Mouse (Mus musculus) thymus, adult 18-20 months (tissue): ENCODE results near the gene Junb.

Experiments used
- DNase-seq, 2 experiments: peaks; one replicate each; pipeline ENCODE4 v3.0.0; 2022; ENCODE audit warnings: mixed read lengths in 2 of 2

Gene Junb

DNA sequence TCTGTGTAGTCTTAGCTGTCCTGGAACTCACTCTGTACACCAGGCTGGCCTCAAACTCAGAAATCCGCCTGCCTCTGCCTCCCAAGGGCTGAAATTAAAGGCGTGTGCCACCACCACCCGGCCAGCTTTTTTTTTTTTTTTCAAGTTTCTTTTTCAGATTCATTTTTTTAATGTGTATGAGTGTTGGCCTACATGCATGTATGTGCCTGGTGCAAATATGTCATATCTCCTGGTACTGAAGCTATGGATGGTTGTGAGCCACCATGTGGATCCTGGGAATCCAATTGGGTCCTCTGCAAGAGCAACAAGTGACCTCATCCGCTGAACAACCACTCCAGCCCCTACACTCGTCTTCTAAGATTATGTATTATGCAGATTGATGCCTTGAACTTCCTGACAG lies 8.9 kb upstream of the Junb start:
- no peak for DNase-seq

DNA sequence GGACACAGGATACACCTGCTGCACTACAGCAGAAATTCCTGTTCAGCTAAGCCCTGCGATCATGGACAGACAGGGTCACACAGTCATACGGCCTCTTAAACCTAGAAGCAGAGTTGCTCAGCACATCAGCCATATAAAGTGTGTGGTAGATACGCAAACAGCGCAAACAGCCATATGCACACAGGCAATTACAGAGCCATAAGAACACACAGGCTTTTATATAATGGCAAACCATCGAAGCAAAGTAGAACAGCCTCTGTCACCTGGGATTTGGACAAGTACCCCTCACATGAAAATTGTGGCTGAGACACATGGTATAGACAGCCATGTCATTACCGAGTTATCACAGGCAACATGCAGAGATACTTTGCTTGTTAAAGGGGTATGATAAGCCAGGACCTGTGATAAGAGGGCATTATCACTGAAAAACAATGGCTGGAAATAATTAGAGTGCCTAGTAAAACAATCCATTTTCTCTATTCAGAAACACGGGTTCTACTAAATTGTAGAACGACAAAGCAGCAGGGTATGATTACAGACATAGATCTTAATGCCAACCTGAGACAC lies 7.9 kb upstream of the Junb start:
- DNase-seq, result no peak

DNA sequence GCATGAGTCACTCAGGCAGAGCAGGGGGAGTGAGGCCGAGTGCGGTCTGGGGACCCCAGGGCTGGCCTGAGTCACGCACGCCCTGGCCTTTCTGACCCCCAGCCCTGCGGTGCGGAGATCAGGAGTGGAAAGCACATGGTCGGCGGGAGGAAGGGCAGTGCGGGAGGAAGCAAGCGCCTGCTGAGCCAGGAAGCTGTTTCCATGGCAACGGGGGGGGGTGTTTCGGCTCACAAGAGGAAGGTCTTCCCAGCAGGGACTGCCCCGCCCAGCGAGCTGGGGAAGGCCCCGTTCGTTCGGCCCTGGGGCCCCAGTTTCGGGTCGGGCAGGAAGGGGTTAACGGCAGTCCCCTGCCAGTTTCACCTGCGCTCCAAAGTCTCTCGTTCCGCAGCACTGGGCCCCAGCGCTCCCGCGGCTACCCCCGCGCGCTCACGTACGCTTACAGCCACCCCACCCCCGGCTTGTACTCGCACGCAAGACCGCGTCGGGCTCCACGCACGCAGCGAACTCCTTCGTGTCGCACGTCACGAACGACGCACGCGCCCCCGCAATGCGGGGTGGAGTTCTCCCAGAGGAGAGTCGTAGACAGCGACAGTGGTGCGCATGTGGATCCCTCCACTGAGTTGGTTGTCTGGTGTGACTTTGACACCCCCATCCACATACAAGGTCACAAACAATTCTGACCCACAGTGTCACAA lies 7.3 kb upstream of the Junb start:
- DNase-seq, result peak; percentile 85 to 90

DNA sequence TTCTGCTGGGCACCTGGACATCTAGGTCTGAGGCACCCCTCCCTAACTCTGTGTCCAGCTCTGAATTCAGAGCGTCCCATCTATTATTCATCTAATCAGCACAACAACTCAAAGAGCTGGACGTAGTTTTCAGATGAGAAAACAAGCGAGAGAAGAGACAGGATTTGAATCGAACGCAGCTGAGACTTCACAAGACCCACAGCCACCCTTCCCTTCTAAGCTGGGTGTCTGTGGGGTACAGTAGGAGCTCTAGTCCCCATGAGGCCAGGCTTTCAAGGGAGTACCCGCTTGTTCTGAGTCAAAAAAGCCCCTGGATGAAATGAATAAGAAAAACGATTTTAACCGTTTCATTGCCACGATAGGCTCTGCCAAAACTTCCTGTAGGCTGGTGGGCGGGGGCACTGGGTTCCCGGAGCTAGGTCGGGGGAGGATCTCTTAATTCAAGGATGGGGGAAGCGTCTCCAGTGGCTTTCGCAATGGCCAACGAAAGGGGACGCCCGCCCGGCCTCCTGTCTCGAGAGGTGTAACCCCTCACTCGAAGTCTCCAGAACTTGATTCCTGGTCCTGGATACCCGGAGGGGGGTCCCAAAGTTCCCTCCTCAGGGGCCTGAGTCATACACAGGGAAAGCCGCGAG lies 6.6 kb upstream of the Junb start:
- DNase-seq, result no peak

DNA sequence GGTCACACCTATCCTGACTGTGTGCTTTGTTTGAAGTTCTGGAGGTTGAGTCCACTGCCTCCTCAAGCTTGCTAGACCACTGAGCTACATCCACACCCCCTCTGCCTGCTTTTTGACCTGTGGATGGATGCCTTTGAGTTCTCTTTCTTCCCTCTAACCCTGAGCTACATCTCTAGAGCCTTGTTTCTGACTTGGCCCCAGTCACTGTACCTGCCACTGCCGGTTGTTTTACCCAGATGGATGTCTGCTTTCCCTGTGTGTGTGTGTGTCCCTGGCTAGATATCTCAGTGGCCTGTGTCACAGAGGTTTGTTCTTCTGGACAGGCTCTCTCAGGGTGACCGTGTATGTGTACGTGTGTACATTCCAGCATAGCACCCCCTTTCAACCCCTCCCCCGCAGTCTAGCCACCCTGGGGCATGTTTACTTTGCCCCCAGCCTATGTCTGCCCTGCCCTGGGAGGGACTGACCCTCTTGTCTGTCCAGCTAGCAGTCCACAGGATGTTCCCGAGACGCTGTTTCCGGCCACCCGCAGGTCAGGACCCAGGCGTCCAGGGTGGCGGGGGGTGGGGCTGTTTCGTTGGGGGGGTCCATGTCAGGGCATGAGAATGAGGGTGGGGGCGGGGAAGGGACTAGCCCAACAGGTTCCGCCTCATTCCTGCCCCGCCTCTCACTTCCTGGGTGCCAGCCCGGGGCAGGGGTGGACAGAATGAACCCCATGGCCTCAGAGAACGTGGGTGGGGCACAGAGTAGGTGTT lies 6.0 kb upstream of the Junb start:
- DNase-seq, result no peak

DNA sequence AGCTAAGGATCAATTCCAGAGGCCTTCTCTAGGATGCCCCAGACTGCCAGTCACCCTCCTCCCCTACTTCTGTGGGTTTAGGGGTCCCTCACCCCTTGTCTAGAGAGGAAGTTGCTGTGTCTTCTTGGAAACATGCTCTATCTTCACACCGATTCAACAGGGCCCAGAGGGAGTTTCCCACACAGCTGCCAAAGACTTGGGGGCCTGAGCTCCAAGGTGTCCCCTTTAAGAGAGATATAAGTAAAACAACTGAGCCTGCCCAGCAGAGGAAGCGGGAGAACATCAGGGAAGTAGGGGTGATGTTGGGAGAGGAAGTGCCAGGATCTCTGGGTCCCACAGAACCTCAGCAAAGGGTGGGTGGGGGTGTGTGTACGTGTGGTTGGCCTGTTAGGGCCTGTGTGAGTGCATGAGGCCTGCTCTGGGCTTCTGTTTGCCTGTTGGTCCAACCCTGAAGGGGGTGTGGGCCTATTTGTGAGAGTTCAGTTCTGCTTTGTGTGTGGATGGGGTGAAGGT lies 4.0 kb upstream of the Junb start:
- no peak for DNase-seq

DNA sequence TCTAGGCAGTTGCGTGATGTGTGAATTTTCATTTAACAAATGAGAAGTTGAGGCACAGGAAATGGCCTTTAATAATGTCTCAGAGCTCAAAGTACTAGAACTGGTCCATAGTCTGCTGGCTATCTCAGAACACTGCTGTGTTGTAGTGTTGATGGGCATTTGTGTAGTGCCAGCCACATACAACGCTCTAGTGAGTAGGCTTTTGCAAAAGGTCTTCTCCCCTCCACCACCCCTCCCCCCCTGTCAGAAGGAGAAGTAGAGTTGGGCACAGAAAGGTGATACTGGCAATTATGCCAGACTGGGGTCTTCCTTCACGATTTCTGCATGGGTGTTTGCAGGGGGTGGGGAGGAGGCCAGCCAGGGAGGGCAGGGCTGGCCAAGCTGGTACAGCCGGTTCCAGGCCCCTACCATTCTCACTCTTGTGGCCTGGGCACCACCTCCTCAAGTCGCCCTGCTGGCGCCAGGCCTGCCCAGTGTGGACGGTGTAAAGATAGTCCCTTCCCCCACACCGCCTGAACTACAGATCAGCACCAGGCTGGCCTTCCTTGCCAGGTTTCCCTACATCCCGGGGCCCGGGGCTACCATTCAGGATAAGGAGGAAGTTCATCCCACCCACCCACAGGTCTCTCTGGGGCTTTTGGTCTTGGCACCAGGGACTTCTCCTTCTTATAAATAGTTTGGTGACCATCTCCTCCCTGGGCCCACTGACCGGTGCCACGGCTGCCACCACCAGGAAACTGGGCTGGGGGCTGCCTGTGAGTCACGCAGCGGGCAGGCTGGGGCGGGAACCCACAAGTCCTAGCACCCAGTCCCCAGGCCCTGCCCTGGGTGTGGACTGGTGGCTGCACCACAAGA lies 3.4 kb upstream of the Junb start:
- no peak for DNase-seq

DNA sequence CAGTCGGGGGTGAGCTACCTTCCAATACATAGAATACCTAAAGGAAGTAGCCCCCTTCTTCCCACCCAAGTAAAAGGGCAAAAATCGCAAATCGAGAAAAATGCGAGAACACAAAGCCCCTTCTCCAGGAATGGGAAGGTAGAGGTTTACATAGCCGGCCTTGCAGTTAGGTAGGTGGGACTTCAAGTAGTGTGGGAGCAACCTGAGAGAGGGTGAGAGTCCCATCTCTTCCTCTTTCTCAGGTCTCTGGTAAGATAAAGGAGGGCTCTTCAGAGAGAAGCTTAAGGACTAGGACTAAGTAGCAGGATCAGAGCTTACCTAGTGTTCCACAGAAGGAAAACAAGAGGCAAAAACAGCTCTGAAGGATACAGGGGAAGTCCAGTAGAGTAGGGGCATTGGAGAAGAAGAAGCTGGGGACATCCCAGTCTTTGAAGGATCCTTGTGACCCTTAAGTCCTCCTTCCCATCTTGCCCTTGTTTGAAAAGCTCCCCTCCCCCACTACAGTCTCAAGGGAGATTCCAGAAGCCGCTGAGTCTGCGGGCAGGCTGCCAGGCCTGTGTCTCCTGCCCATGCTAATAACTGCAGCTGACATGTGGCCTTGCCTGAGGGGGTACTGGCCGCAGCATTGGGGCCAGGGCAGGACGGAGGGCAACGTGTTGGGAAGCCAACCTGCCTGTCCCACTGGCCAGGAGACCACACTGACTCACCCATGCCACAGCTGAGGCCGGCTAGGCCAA lies 2.3 kb upstream of the Junb start:
- DNase-seq, result peak in 1 of 2 experiments; percentile 43

DNA sequence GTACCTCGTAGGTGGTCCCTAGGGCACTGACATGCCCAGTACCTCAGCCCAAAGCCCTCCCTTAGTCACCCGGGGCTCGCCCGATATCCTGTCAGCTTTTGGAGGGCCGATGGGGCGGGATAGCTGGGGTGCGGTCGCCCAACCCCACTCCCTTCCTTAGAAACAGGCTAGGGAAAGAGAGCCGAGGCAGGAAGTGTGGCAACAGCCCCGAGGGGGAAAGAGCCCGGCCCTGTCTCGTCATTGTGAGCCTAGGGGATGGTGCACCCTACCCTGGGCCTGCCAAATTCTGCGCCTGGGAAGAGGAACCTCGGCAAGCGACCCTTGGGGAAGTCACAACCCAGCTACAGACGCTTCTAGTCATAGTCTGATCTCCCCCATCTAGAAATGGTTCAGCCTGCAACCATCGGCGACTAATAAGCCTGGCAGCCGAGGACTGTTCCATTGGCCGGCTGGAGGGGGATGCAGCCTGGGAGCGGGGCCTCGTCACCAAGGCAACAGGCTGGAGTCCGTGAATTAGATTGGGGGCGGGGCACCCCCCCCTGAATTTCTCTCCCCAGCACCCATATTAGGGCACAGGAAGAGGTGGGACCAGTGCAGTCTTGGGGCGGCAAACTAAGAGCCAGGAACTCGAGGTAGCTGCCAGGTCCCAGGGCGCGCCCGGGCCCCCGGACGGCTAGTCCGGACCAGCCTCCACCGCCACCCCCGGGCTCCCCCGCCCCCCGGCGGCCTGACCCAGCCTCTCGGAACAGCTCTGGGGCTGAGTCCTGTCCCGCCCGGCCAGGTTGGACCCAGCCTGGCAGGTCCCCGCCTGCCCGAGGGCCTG lies 1.3 kb upstream of the Junb start:
- DNase-seq, result peak; percentile 71 to 84

DNA sequence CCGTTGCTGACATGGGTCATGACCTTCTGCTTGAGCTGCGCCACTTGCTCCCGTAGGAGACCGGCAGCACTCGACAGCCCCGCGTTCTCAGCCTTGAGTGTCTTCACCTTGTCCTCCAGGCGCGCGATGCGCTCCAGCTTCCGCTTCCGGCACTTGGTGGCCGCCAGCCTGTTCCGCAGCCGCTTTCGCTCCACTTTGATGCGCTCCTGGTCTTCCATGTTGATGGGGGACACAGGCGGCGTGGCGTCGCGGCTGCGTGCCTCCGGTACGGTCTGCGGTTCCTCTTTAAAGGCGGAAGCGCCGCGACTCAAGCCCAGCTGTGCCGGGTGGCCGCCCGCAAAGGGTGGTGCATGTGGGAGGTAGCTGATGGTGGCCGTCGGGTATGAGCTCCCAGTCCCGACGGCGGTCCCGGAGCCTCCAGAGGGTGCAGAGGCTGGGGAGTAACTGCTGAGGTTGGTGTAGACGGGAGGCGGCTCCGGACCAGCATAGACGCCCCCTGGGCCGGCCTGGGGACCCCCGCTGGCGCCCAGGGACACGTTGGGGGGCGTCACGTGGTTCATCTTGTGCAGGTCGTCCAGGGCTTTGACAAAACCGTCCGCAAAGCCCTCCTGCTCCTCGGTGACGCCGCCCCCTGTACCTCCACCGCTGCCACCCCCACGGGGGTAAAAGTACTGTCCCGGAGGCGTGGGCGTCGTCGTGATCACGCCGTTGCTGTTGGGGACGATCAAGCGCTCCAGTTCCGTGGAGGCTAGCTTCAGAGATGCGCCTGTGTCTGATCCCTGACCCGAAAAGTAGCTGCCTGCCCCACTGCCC lies 877 bp downstream of the Junb start:
- DNase-seq, result peak; percentile 70 to 79

DNA sequence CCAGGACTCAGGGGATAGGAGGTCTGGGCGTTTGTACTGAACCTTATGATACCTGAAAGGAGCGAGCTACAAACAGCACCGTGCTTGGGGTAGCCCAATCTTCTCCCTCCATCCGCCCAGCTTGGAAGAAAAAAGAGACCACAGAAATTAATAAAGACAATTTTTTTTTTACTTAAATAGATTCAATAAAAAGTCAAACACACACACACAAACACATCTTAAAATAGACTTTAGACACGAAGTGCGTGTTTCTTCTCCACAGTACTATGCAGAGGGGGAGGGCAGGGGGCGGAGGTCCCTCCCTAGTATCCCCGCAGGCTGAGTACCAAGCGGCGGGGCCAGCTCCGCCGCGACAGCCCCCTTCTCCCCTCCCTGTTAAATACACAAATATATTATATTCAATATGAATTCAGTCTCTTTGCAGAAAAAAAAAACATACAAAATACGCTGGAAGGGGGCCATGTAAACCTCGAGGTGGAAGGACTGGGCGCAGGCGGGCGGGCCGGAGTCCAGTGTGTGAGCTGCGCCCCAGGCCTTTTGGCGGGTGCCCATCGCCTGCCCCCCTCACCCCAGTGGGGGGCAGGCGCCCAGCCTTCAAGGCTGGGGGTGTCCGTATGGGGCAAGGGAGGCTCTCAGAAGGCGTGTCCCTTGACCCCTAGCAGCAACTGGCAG lies 1.6 kb downstream of the Junb start:
- no peak for DNase-seq

DNA sequence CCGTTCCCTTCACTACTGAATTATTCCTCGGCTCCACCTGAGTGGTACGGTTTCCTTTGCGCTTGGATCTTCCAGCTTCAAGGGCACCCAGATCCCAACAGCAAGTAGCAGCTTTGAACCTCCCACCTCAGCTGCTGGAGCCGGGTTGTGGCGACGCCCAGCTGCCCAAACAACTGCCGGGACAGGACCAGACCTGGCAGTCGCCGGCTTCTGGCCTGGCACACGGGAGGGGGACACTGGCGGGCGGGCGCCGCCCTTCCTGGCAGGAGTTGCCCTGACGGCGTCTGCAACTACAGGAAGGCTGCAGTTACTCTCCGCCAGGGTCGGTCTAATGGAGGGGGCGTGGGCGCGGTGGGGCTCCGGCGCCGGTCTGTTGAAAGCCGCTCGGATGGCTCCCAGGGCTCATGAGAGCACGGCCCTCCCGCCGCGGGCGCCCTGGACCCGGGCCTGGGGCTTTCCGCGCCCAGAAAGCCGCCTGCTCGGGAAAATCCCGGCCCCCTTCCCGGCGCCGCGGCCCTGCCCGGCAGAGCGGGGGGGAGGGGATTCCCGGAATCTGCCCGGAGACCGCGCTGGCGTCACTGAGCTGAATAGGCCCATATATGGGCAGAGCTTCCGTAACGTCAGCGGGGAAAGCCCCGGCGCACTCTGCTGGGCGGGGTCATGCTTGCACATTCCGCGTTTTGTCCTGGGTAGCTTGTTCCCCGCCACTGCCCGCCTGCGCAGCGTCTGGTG lies 2.3 kb downstream of the Junb start:
- peak; percentile 87 to 90 for DNase-seq

DNA sequence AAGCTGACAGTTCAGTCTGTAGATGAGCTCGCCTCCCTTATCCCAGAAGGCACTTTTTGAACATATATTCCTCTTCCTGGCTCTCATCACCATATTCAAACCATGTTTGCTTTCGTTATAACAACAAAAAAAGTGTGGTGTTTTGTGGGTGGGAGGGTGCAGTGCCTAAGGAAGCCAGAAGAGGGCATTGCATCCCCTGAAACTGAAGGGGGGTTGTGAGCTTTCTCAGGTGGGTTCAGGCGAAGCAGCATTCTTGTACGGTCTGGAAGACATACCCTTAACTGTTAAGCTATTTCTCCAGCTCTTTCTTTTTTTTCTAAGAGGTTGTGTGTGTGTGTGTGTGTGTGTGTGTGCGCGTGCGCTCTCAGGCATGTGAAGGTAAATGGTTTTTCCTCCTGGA lies 3.1 kb downstream of the Junb start:
- peak in 1 of 2 experiments; percentile 74 for DNase-seq

DNA sequence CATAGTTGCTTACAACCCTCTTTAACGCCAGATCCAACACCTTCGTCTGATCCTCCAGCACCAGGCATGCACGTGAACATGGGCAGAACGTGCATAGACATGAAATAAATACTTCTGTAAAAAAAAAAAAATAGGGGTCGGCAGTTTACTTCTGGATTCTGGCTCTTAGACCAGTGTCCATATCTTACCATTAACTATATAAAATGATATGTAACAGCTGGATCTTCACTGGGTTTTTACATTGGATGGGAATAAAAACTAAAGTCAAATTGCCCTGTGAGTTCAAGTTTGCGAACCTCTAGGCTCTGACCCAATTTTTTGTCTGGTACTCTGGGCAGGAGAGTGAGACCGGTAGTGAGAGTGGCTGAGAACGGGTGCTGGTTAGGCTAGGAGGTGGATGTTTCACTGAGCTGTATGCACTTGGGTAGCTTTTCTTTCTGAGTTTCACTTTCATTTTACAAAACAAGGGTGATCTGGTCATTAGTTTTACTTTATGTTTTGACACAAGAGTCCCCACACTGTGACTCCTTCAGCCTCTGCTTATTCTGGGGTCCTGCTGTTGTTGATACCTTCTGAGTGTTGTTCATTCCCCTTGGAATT lies 3.9 kb downstream of the Junb start:
- no peak for DNase-seq

DNA sequence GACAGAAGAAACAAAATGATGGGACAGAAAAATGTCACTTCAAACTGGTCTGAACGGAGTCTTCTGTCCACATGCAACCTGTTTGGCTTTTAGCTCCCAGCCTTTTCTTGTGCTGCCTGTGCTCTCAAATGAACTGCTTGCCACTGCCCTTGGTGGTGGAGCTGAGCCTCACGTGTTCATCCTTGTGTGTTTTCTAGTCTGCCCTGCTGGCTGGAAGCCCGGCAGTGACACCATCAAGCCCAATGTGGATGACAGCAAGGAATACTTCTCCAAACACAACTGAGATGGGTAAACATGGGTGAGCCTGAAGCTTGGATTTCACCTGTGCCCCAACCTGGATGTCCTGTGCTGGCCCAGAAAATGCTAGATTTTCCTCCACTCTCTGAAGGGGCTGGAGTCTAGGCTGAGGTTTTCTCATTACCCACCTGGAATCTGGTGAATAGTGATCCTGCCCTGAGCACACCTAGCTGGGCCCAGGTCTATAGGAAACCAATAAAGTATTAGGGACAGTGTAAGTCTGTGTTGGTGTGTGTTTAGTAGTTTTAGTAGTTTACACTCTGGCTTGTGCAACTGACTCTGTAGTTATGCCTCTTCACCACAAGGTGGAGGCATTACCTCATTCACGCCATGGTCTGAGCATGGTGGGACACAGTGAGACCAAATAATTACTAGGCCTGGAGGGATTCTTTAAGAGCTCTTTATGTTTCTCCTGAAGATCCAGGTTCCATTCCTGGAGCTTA lies 4.5 kb downstream of the Junb start:
- DNase-seq, result peak in 1 of 2 experiments; percentile 30

DNA sequence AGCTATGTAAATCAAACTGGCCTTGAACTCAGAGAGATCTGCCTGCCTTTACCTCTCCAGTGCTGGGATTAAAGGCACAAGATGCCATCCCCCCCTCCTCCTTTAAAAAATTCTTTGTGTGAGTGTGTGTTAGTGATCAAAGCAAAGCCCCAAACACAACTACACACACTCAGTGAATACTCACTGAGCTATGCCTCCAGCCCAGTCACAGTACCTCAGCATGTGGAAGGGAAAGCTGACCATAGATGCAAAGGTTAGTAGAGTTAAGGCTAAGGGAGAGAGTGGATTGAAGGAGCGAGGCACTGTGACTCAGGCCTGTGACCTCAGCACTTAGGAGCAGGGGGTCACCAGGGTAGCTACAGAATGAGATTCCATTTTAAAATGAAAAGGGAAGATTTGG lies 5.4 kb downstream of the Junb start:
- DNase-seq, result no peak

DNA sequence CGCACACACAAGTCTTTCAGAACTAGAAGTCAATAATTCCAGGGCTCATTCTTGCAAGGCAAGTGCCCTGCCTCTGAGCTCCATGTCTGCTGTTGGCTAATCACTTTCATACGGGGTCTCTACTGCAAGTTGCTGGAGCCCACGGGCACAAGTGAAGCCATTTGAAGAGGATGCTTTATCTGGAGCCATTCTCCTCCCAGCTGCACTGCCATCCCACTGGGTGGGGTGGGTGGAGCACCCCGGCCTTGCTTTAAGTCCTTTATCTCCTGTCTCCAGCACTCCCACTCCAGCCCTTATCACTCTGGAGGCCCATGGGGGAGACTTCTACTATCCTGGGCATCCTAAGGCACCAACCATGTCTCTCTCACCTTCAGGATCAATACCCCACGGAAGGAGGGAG lies 7.6 kb downstream of the Junb start:
- DNase-seq, result no peak
